Mouse (Mus musculus) liver, embryonic 14.5 days (tissue): ENCODE measurements around the gene 2010003K11Rik.

Source experiments
- CTCF ChIP-seq: IDR thresholded peaks from 2 replicates; pipeline ENCODE4 v1.5.1; 2016; ENCODE audit warnings: antibody characterized with exemption, low read depth, control low read depth
- EP300 ChIP-seq: IDR thresholded peaks from 2 replicates; pipeline ENCODE4 v1.6.1; 2016; ENCODE audit warnings: antibody characterized with exemption, low read depth

DNA sequence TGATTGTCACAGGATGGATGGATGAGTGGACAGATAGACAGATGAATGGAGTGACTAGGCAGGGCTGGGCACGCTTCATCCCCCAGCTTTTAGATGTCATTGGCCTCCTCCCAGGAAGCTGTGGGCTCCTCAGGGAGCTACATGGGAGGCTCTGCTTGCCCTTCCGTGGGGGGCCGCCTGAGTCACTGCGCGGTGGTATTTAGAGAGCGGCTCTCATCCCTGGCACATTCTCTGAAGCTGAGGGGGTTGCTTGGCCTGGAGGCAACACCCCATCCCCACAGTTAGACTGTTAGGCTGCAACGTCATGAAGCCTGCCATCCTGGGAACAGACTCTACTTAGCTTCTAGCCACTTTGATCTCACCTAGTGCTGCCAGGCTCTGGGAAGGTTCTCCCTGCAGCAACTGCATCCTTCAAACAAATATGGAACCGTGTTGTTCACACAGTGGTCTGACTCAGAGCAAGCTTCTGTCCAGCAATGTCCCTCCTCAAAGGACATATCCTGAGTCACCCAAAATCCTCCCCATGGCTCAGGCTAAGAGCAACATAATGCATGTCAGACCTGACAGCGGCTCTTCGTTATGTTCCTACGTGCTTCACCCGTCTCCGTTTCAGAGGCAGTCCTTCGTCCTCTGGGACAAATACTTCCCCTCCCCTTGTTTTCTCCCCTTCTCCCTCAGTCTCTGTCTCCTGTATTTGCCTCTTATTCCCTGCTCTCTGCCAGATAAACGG, 43.1 kb downstream of the 2010003K11Rik start:
- TF ChIP-seq CTCF (no peak), EP300 (no peak)
